Mouse (Mus musculus): ENCODE measurements around the gene Sirt3.

GRCm38 (mm10) chr7:140856785-140857549, 25.1 kb downstream of the Sirt3 start, which contains the start of gene Ric8a:
- peak; percentile 66 for TF ChIP-seq POLR2A (IDR thresholded peaks at IDR 0.05; ENCODE audit: control insufficient read depth, extremely low read depth, insufficient read depth, low read length, poor library complexity)
- TF ChIP-seq CTCF (IDR thresholded peaks at IDR 0.05; ENCODE audit: borderline replicate concordance, control insufficient read depth, extremely low read depth, insufficient read depth, low read length, poor library complexity): 0 out of 2 replicates have a peak, but pooled peaks have one; percentile 36
